Mouse (Mus musculus) adrenal gland, postnatal 10 days (tissue): ENCODE results near the gene Tep1. TPM values are rescaled to one million over a fixed set of nuclear protein-coding genes. Genes with fewer than 3 reads are reported as not detected.
"Not testable (repeated sequence)": the region's sequence is repeated elsewhere in the genome, so short reads cannot be mapped to it uniquely, and the experiment has no call there.

Experiments
- DNase-seq: peaks from one replicate; pipeline ENCODE4 v3.0.0; 2021; ENCODE audit warnings: mixed read lengths
- long read RNA-seq, 2 experiments: library from polyadenylated mRNA; stranded (forward); transcript quantifications; one replicate each; pipeline ENCODE4 v2.0.0; 2021
- total RNA-seq, 2 experiments: library from RNA; stranded (reverse); gene quantifications; 2 replicates each; pipeline ENCODE4 v1.2.3; 2021

Gene Tep1
- total RNA-seq: 10 to 100 TPM; 18.8 to 26.2 TPM
- long read RNA-seq, experiment 1, partial matches to known transcripts: 6 of 6 reads
- long read RNA-seq, experiment 1, other reads (novel, unspliced or antisense): 0 of 6 reads
- long read RNA-seq, experiment 2, partial matches to known transcripts: 2 of 2 reads
- long read RNA-seq, experiment 2, other reads (novel, unspliced or antisense): 0 of 2 reads

GRCm38 (mm10) chr14:50869889-50870804 lies at the start of gene Tep1:
Tep1 (minus strand) TSS chr14:50870560.
- peak; percentile 80 for DNase-seq

- DNase-seq: no peak
Measured at GRCm38 (mm10) chr14:50911356-50911755, 41.0 kb upstream of the Tep1 start.

GRCm38 (mm10) chr14:50908126-50908525 lies 37.8 kb upstream of the Tep1 start:
- no peak for DNase-seq

- not testable (repeated sequence) for DNase-seq
Measured at GRCm38 (mm10) chr14:50905327-50905726, 35.0 kb upstream of the Tep1 start.

- no peak for DNase-seq
Measured at GRCm38 (mm10) chr14:50904828-50905129, 34.4 kb upstream of the Tep1 start.

GRCm38 (mm10) chr14:50903973-50904827 lies 33.8 kb upstream of the Tep1 start:
- DNase-seq: peak; percentile 57

- not testable (repeated sequence) for DNase-seq
Measured at GRCm38 (mm10) chr14:50897992-50898391, 27.6 kb upstream of the Tep1 start.

- DNase-seq: no peak
Measured at GRCm38 (mm10) chr14:50897374-50897765, 27.0 kb upstream of the Tep1 start, which contains the start of gene Klhl33. Klhl33 (minus strand) TSS chr14:50897507.

- DNase-seq: peak; percentile 16
Measured at GRCm38 (mm10) chr14:50896747-50897373, 26.5 kb upstream of the Tep1 start.

GRCm38 (mm10) chr14:50895985-50896746 lies 25.8 kb upstream of the Tep1 start:
- DNase-seq: peak; percentile 65

GRCm38 (mm10) chr14:50895407-50895806 lies 25.0 kb upstream of the Tep1 start:
- DNase-seq: no peak

- DNase-seq: peak; percentile 52
Measured at GRCm38 (mm10) chr14:50892541-50893459, 22.4 kb upstream of the Tep1 start.

GRCm38 (mm10) chr14:50892091-50892490 lies 21.7 kb upstream of the Tep1 start:
- DNase-seq: no peak

GRCm38 (mm10) chr14:50891621-50892020 lies 21.3 kb upstream of the Tep1 start:
- no peak for DNase-seq

GRCm38 (mm10) chr14:50876236-50876950 lies 6.0 kb upstream of the Tep1 start:
- no peak for DNase-seq

- no peak for DNase-seq
Measured at GRCm38 (mm10) chr14:50875591-50876230, 5.4 kb upstream of the Tep1 start.

- DNase-seq: no peak
Measured at GRCm38 (mm10) chr14:50875175-50875574, 4.8 kb upstream of the Tep1 start.

GRCm38 (mm10) chr14:50871284-50871683 lies 924 bp upstream of the Tep1 start:
- no peak for DNase-seq

GRCm38 (mm10) chr14:50870805-50871143 lies 414 bp upstream of the Tep1 start:
- DNase-seq: no peak
